In the genomic region with DNA sequence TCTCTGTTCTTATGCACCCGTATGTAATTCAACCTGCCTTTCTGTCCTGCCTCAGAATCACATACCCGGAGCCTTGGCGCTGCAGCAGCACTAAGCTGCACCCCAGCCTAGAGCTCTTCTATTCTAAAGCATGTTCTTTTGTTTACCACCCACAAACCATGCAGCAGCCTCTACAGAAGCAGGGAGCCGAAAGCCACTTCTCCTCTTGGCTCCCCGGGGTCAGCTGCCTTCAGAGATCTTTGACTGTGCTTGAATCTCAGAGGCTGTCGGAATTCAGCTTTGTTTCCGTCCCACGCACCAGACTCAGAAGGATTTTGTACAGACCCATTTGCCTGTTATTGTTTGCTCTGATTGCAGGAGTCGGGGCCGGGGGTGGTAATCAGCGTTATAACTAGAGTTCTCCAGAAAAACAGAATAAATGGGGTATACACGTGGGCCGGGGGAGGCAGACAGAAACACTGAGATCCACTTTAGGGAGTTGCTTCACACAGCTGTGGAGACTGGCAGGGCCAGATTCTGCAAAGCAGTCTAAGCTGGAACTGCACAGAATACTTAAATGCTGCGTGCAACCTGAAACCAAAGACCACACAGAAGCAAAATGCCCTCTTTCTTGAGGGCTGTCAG, we compare ENCODE assay signal across 8 mouse cellular contexts. TPM values are rescaled to one million over a fixed set of nuclear protein-coding genes. Genes with fewer than 3 reads are reported as not detected.
DNase-seq lines count a peak whose midpoint lies in the region; ATAC-seq and TF ChIP-seq lines count a peak whose summit lies in the region.

No protein-coding gene starts in this region.

- no peaks in the 10 kb centered on the region for H3K27me3 ChIP-seq in embryonic facial prominence, embryonic 11.5 days (ENCODE audit: control insufficient read depth, insufficient read depth, low read length)
- H3K27me3 ChIP-seq in hindbrain, postnatal 0 days (ENCODE audit: insufficient read depth, low read length), result no peaks in the 10 kb centered on the region
- no peaks in the 10 kb centered on the region for H3K27me3 ChIP-seq in midbrain, embryonic 11.5 days (ENCODE audit: control insufficient read depth, insufficient read depth, low read length)

- H3K9ac ChIP-seq in embryonic facial prominence, embryonic 11.5 days (replicated peaks; ENCODE audit: low read length), result no peak overlapping the region
- peak overlapping the region; percentile 37; the same call in 1 of the 2 replicates for H3K9ac ChIP-seq in hindbrain, postnatal 0 days (replicated peaks; ENCODE audit: low read length)
- peak overlapping the region; percentile 31; the same call in 1 of the 2 replicates for H3K9ac ChIP-seq in midbrain, embryonic 11.5 days (ENCODE audit: low read length)

- 22% methylated on average over 14 of the region's 14 CpGs for WGBS in embryonic facial prominence, embryonic 11.5 days
- WGBS in hindbrain, postnatal 0 days, result 24% methylated on average over 14 of the region's 14 CpGs
- WGBS in midbrain, embryonic 11.5 days, result 23% methylated on average over 14 of the region's 14 CpGs

- no peaks in the 10 kb centered on the region for H3K36me3 ChIP-seq in embryonic facial prominence, embryonic 11.5 days (replicated peaks; ENCODE audit: control insufficient read depth, insufficient read depth, low read depth, low read length)
- H3K36me3 ChIP-seq in hindbrain, postnatal 0 days (ENCODE audit: insufficient read depth, low read length), result no peaks in the 10 kb centered on the region
- H3K36me3 ChIP-seq in midbrain, embryonic 11.5 days (ENCODE audit: control insufficient read depth, insufficient read depth, low read length), result no peaks in the 10 kb centered on the region

- no peaks in the 10 kb centered on the region for H3K9me3 ChIP-seq in embryonic facial prominence, embryonic 11.5 days (replicated peaks; ENCODE audit: control insufficient read depth, low read length)
- H3K9me3 ChIP-seq in hindbrain, postnatal 0 days (ENCODE audit: low read length), result no peaks in the 10 kb centered on the region
- no peaks in the 10 kb centered on the region for H3K9me3 ChIP-seq in midbrain, embryonic 11.5 days (ENCODE audit: control insufficient read depth, low read length)

- H3K4me1 ChIP-seq in embryonic facial prominence, embryonic 11.5 days (ENCODE audit: control insufficient read depth, insufficient read depth, low read length), result no peaks in the 10 kb centered on the region
- H3K4me1 ChIP-seq in hindbrain, postnatal 0 days (ENCODE audit: insufficient read depth, low read length), result peaks cover 7% of the 10 kb centered on the region
- H3K4me1 ChIP-seq in midbrain, embryonic 11.5 days (ENCODE audit: control insufficient read depth, insufficient read depth, low read length), result peaks cover 9% of the 10 kb centered on the region

- peak; percentile 93 for DNase-seq in brain, adult 2 months (ENCODE audit: low read depth, low spot score)
- DNase-seq in embryonic facial prominence, embryonic 11.5 days (ENCODE audit: low spot score), result peak; percentile 73
- no peak for DNase-seq in hindbrain, postnatal 0 days (ENCODE audit: low spot score)
- peak; percentile 92 for DNase-seq in midbrain, embryonic 11.5 days (ENCODE audit: low spot score, missing footprints)
- DNase-seq in heart, postnatal 10 days, result no peak
- no peak for DNase-seq in kidney, postnatal 10 days

- no peak overlapping the region for H3K4me3 ChIP-seq in embryonic facial prominence, embryonic 11.5 days (ENCODE audit: low read depth, low read length)
- H3K4me3 ChIP-seq in hindbrain, postnatal 0 days (ENCODE audit: low read length), result no peak overlapping the region
- no peak overlapping the region for H3K4me3 ChIP-seq in midbrain, embryonic 11.5 days (ENCODE audit: low read depth, low read length)

- H3K4me2 ChIP-seq in embryonic facial prominence, embryonic 11.5 days (ENCODE audit: low read depth, low read length), result peak overlapping the region; percentile 24
- H3K4me2 ChIP-seq in hindbrain, postnatal 0 days (ENCODE audit: low read depth, low read length), result 0 out of 2 replicates have a peak overlapping the region, but pooled peaks have one; percentile 25
- H3K4me2 ChIP-seq in midbrain, embryonic 11.5 days, result peak overlapping the region; percentile 29

- H3K27ac ChIP-seq in embryonic facial prominence, embryonic 11.5 days (replicated peaks; ENCODE audit: low read depth, low read length), result peak overlapping the region; percentile 63; the same call in 1 of the 2 replicates
- H3K27ac ChIP-seq in hindbrain, postnatal 0 days, result peak overlapping the region; percentile 62
- peak overlapping the region; percentile 45; the same call in 1 of the 2 replicates for H3K27ac ChIP-seq in midbrain, embryonic 11.5 days (ENCODE audit: low read depth, low read length)

- no peak for TF ChIP-seq CTCF in hindbrain, postnatal 0 days (IDR thresholded peaks at IDR 0.05; ENCODE audit: low read depth)

- peak; percentile 82 for ATAC-seq in embryonic facial prominence, embryonic 11.5 days (replicated peaks; ENCODE audit: insufficient number of reproducible peaks, low FRiP score, low TSS enrichment, low read depth)
- peak; percentile 64; the same call in 1 of the 2 replicates for ATAC-seq in hindbrain, postnatal 0 days
- peak; percentile 66 for ATAC-seq in midbrain, embryonic 11.5 days (ENCODE audit: low FRiP score)
- no peak for ATAC-seq in granulocyte monocyte progenitor cell, adult 5-6 weeks (replicated peaks; ENCODE audit: poor library complexity, severe bottlenecking)
- no peak for ATAC-seq in cerebellum, adult (ENCODE audit: insufficient number of reproducible peaks, low FRiP score, low TSS enrichment)

- intact Hi-C loops in heart, postnatal 10 days (cut with DNase I), result loop anchor here (1.0 kb wide), 1 partner anchor 113 kb away; no protein-coding TSS in a partner anchor

RNA-seq across cellular contexts. Expression of a gene that starts 8.5 kb away (rescaled TPM):
- polyA plus RNA-seq in embryonic facial prominence, embryonic 11.5 days (2014; fragmentation: Nextera tagmentation; extraction: Ambion mirVana), result 120 and 122 TPM in 2 replicates
- 44.1 and 48.5 TPM in 2 replicates for total RNA-seq in hindbrain, postnatal 0 days (2014; rRNA removed)
- polyA plus RNA-seq in hindbrain, postnatal 0 days (2015; fragmentation: Nextera tagmentation; extraction: Ambion mirVana), result 41.5 and 47.2 TPM in 2 replicates
- 80.6 and 81.4 TPM in 2 replicates for polyA plus RNA-seq in midbrain, embryonic 11.5 days (2014; fragmentation: Nextera tagmentation; extraction: Ambion mirVana)
- 43.8 and 48.2 TPM in 2 replicates for total RNA-seq in granulocyte monocyte progenitor cell, adult 5-6 weeks (2014; fragmentation: Nextera tagmentation)
- 56.7 and 81.1 TPM in 2 replicates for total RNA-seq in granulocyte monocyte progenitor cell, adult 5-6 weeks (2017)
- 10 to 100 TPM; 57.4 to 60.7 TPM for total RNA-seq in heart, postnatal 10 days (2021)

RNA-seq across cellular contexts. Expression of a gene that starts 56.1 kb away (rescaled TPM):
- 31.6 and 33.0 TPM in 2 replicates for polyA plus RNA-seq in embryonic facial prominence, embryonic 11.5 days (2014; fragmentation: Nextera tagmentation; extraction: Ambion mirVana)
- 15.9 and 25.9 TPM in 2 replicates for total RNA-seq in hindbrain, postnatal 0 days (2014; rRNA removed)
- polyA plus RNA-seq in hindbrain, postnatal 0 days (2015; fragmentation: Nextera tagmentation; extraction: Ambion mirVana), result 22.3 and 23.4 TPM in 2 replicates
- polyA plus RNA-seq in midbrain, embryonic 11.5 days (2014; fragmentation: Nextera tagmentation; extraction: Ambion mirVana), result 31.8 and 37.4 TPM in 2 replicates
- total RNA-seq in granulocyte monocyte progenitor cell, adult 5-6 weeks (2014; fragmentation: Nextera tagmentation), result 34.2 and 41.1 TPM in 2 replicates
- total RNA-seq in granulocyte monocyte progenitor cell, adult 5-6 weeks (2017), result 31.8 and 36.2 TPM in 2 replicates
- 10 to 100 TPM; 11.6 to 13.6 TPM for total RNA-seq in heart, postnatal 10 days (2021)

Comparison
In these comparisons a context has a peak if more than half of its experiments do, and no peak if none do; other contexts are left out.
1. DNase-seq: peak in brain, adult 2 months (single experiment), embryonic facial prominence, embryonic 11.5 days (single experiment) and midbrain, embryonic 11.5 days (single experiment); none in hindbrain, postnatal 0 days (single experiment), heart, postnatal 10 days (0 of 2) and kidney, postnatal 10 days (single experiment).
2. ATAC-seq: peak in embryonic facial prominence, embryonic 11.5 days (single experiment), hindbrain, postnatal 0 days (single experiment) and midbrain, embryonic 11.5 days (single experiment); none in granulocyte monocyte progenitor cell, adult 5-6 weeks (single experiment) and cerebellum, adult (single experiment).
3. Peak in every context shown above with its lines, with median percentiles within 50 percentile points of each other: H3K27ac ChIP-seq and H3K4me2 ChIP-seq.